Mouse (Mus musculus) intestine, embryonic 15.5 days (tissue): ENCODE measurements around the gene Bcas3. TPM values are rescaled to one million over a fixed set of nuclear protein-coding genes. Genes with fewer than 3 reads are reported as not detected.

Source experiments
- ATAC-seq: fragments of 200-750 bp; cut with Nextera tagmentation; 2 replicates; pipeline ENCODE4 v1.8.0; 2017; ENCODE audit warnings: moderate TSS enrichment, moderate library complexity
- H3K27ac ChIP-seq: fragments of 300-500 bp; sonication (generic); 2 replicates; pipeline ENCODE4 v1.5.1; 2015; ENCODE audit warnings: mild to moderate bottlenecking, inconsistent platforms
- H3K27me3 ChIP-seq: fragments of 300-500 bp; sonication (generic); replicated peaks from 2 replicates; pipeline ENCODE4 v1.6.1; 2015; ENCODE audit warnings: inconsistent platforms
- H3K36me3 ChIP-seq: fragments of 300-500 bp; sonication (generic); 2 replicates; pipeline ENCODE4 v1.6.1; 2015; ENCODE audit warnings: inconsistent platforms
- H3K4me1 ChIP-seq: fragments of 300-500 bp; sonication (generic); replicated peaks from 2 replicates; pipeline ENCODE4 v1.6.1; 2015; ENCODE audit warnings: inconsistent platforms
- H3K4me2 ChIP-seq: fragments of 300-500 bp; sonication (generic); replicated peaks from 2 replicates; pipeline ENCODE4 v1.6.1; 2015; ENCODE audit warnings: mild to moderate bottlenecking, inconsistent platforms
- H3K4me3 ChIP-seq: fragments of 300-500 bp; sonication (generic); replicated peaks from 2 replicates; pipeline ENCODE4 v1.5.1; 2015; ENCODE audit warnings: inconsistent platforms
- H3K9ac ChIP-seq: fragments of 300-500 bp; sonication (generic); 2 replicates; pipeline ENCODE4 v1.6.1; 2015; ENCODE audit warnings: inconsistent platforms
- H3K9me3 ChIP-seq: fragments of 300-500 bp; sonication (generic); 2 replicates; pipeline ENCODE4 v1.6.1; 2016; ENCODE audit warnings: inconsistent platforms
- WGBS: fragments of 180-500 bp; shearing (Covaris S2); methylation state at CpG from one replicate; pipeline ENCODE4 v1.1.7; 2015; 5-methylcytosine and 5-hydroxymethylcytosine counted together
- polyA plus RNA-seq: library from polyadenylated mRNA; unstranded; fragments of >200 nt; fragmentation: Nextera tagmentation; extraction: Ambion mirVana; gene quantifications from 2 replicates; pipeline ENCODE4 v1.2.1, GENCODE M21; 2015

Gene Bcas3
- polyA plus RNA-seq, 1 experiment from 2014 or later = 14.7 TPM

- Histone ChIP-seq H3K27ac (0 out of 2 replicates have a peak overlapping the region, but pooled peaks have one; percentile 3), H3K4me1 (peaks cover 31% of the 10 kb centered on the region), H3K4me3 (peak overlapping the region; percentile 59), H3K36me3 (no peaks in the 10 kb centered on the region), H3K9me3 (no peaks in the 10 kb centered on the region), H3K9ac (peak overlapping the region; percentile 33; the same call in 1 of the 2 replicates), H3K4me2 (peak overlapping the region; percentile 94), H3K27me3 (peaks cover 90% of the 10 kb centered on the region)
- 31% methylated on average over 16 of the region's 16 CpGs for WGBS
- no peak for ATAC-seq
Observed at GRCm38 (mm10) chr11:85835753-85836522, 483.0 kb downstream of the Bcas3 start.

- H3K4me1 ChIP-seq = peaks cover 29% of the 10 kb centered on the region
Observed at GRCm38 (mm10) chr11:85836523-85837290, 483.7 kb downstream of the Bcas3 start.

GRCm38 (mm10) chr11:85837291-85837647, 484.3 kb downstream of the Bcas3 start:
- Histone ChIP-seq H3K4me2 (peak overlapping the region; percentile 94), H3K4me1 (peaks cover 28% of the 10 kb centered on the region), H3K36me3 (no peaks in the 10 kb centered on the region), H3K9ac (peak overlapping the region; percentile 46), H3K27ac (no peak overlapping the region), H3K27me3 (peaks cover 87% of the 10 kb centered on the region), H3K4me3 (peak overlapping the region; percentile 59), H3K9me3 (no peaks in the 10 kb centered on the region)
- ATAC-seq = no peak
- WGBS = 14% methylated on average over 18 of the region's 18 CpGs

More at GRCm38 (mm10) chr11:85836523-85837290, 483.7 kb downstream of the Bcas3 start:
- Histone ChIP-seq H3K36me3 (no peaks in the 10 kb centered on the region), H3K27ac (no peak overlapping the region), H3K9me3 (no peaks in the 10 kb centered on the region), H3K4me2 (peak overlapping the region; percentile 94), H3K27me3 (peaks cover 90% of the 10 kb centered on the region), H3K4me3 (peak overlapping the region; percentile 59), H3K9ac (peak overlapping the region; percentile 46)
- no peak for ATAC-seq
- WGBS = 19% methylated on average over 32 of the region's 32 CpGs

- Histone ChIP-seq H3K4me2 (peak overlapping the region; percentile 94), H3K27me3 (peaks cover 86% of the 10 kb centered on the region), H3K27ac (peak overlapping the region; percentile 34; the same call in 1 of the 2 replicates), H3K9me3 (no peaks in the 10 kb centered on the region), H3K4me1 (peaks cover 27% of the 10 kb centered on the region), H3K9ac (peak overlapping the region; percentile 46), H3K36me3 (no peaks in the 10 kb centered on the region), H3K4me3 (peak overlapping the region; percentile 59)
- no peak for ATAC-seq
- WGBS = 7% methylated on average over 63 of the region's 67 CpGs
Observed at GRCm38 (mm10) chr11:85837648-85838423, 484.9 kb downstream of the Bcas3 start.

- H3K4me3 ChIP-seq = peak overlapping the region; percentile 59
- 37% methylated on average over 18 of the region's 20 CpGs for WGBS
- H3K4me1 ChIP-seq = peaks cover 32% of the 10 kb centered on the region
- no peak for ATAC-seq
- no peaks in the 10 kb centered on the region for H3K36me3 ChIP-seq
- peaks cover 84% of the 10 kb centered on the region for H3K27me3 ChIP-seq
- peak overlapping the region; percentile 46 for H3K9ac ChIP-seq
- H3K9me3 ChIP-seq = no peaks in the 10 kb centered on the region
- H3K27ac ChIP-seq = 0 out of 2 replicates have a peak overlapping the region, but pooled peaks have one; percentile 34
- peak overlapping the region; percentile 94 for H3K4me2 ChIP-seq
Observed at GRCm38 (mm10) chr11:85838424-85839257, 485.7 kb downstream of the Bcas3 start.

- Histone ChIP-seq H3K36me3 (no peaks in the 10 kb centered on the region), H3K27me3 (peaks cover 77% of the 10 kb centered on the region), H3K9ac (peak overlapping the region; percentile 23), H3K4me2 (peak overlapping the region; percentile 94), H3K4me1 (peaks cover 37% of the 10 kb centered on the region), H3K4me3 (peak overlapping the region; percentile 11), H3K27ac (0 out of 2 replicates have a peak overlapping the region, but pooled peaks have one; percentile 23), H3K9me3 (no peaks in the 10 kb centered on the region)
- ATAC-seq = no peak
- 53% methylated on average over 7 of the region's 7 CpGs for WGBS
Observed at GRCm38 (mm10) chr11:85839258-85840030, 486.5 kb downstream of the Bcas3 start.

- Histone ChIP-seq H3K4me1 (peaks cover 37% of the 10 kb centered on the region), H3K27ac (peak overlapping the region; percentile 33; the same call in 1 of the 2 replicates), H3K4me3 (peak overlapping the region; percentile 14), H3K9me3 (no peaks in the 10 kb centered on the region), H3K27me3 (peaks cover 69% of the 10 kb centered on the region), H3K9ac (peak overlapping the region; percentile 23), H3K36me3 (no peaks in the 10 kb centered on the region), H3K4me2 (peak overlapping the region; percentile 94)
- WGBS = 31% methylated on average over 27 of the region's 27 CpGs
- ATAC-seq = no peak
Observed at GRCm38 (mm10) chr11:85840031-85840802, 487.2 kb downstream of the Bcas3 start.

GRCm38 (mm10) chr11:85840803-85841145, 487.8 kb downstream of the Bcas3 start:
- Histone ChIP-seq H3K9ac (peak overlapping the region; percentile 11), H3K9me3 (no peaks in the 10 kb centered on the region), H3K36me3 (no peaks in the 10 kb centered on the region), H3K4me2 (peak overlapping the region; percentile 94), H3K27me3 (peaks cover 67% of the 10 kb centered on the region), H3K4me3 (peak overlapping the region; percentile 14), H3K27ac (peak overlapping the region; percentile 33; the same call in 1 of the 2 replicates), H3K4me1 (peaks cover 37% of the 10 kb centered on the region)
- ATAC-seq = no peak
- WGBS = 23% methylated on average over 21 of the region's 21 CpGs

- H3K27me3 ChIP-seq = peaks cover 65% of the 10 kb centered on the region
- no peak overlapping the region for H3K27ac ChIP-seq
- no peaks in the 10 kb centered on the region for H3K9me3 ChIP-seq
Observed at GRCm38 (mm10) chr11:85841211-85841681, 488.3 kb downstream of the Bcas3 start.

GRCm38 (mm10) chr11:85841980-85842379, 489.0 kb downstream of the Bcas3 start:
- H3K4me1 ChIP-seq = peaks cover 37% of the 10 kb centered on the region
- peak overlapping the region; percentile 38 for H3K4me3 ChIP-seq
- peak overlapping the region; percentile 42; the same call in 1 of the 2 replicates for H3K27ac ChIP-seq
- under 1% methylated on average over 32 of the region's 32 CpGs for WGBS
- H3K36me3 ChIP-seq = no peaks in the 10 kb centered on the region
- H3K4me2 ChIP-seq = peak overlapping the region; percentile 94
- peaks cover 58% of the 10 kb centered on the region for H3K27me3 ChIP-seq
- no peaks in the 10 kb centered on the region for H3K9me3 ChIP-seq
- H3K9ac ChIP-seq = peak overlapping the region; percentile 33; the same call in 1 of the 2 replicates
- ATAC-seq = peak; percentile 39

More at GRCm38 (mm10) chr11:85841211-85841681, 488.3 kb downstream of the Bcas3 start:
- Histone ChIP-seq H3K4me1 (peaks cover 37% of the 10 kb centered on the region), H3K36me3 (no peaks in the 10 kb centered on the region), H3K4me3 (peak overlapping the region; percentile 14; the same call in 1 of the 2 replicates), H3K4me2 (peak overlapping the region; percentile 94), H3K9ac (no peak overlapping the region)
- WGBS = 30% methylated on average over 8 of the region's 8 CpGs
- no peak for ATAC-seq
